Mouse (Mus musculus) common myeloid progenitor, adult 5-6 weeks (primary cell): ENCODE measurements at regions not wholly inside any gene's neighbourhood (a gene's known extent, or its start where the extent isn't known, plus 50 kb on each side); places are given as distances from the start of the nearest gene placed in this dataset.

Experiments
- ATAC-seq: replicated peaks from 2 replicates; pipeline ENCODE4 v1.8.0; 2016; ENCODE audit warnings: low read depth, mild to moderate bottlenecking, moderate TSS enrichment, inconsistent platforms; ENCODE audit not compliant: poor library complexity, severe bottlenecking

DNA sequence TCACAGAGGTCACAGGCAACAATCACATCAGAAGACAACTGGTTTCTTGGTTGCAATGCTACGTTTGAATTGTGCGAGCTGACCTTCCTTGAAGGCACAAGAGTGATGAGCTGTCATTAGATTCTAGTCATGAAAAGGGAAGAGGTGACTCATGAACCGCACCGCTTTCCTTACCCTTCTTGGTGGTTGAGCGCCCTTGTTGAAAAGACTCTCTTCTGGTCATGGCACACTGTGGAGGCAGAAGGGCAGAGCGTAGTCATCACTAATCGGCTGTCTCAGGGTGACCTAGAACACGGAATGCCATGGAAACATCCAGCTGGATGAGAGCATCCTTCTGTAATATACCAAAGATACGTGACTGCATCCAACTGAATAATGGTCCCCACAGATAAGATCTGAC lies 121.8 kb upstream of the Klf14 start:
- no peak for ATAC-seq

DNA sequence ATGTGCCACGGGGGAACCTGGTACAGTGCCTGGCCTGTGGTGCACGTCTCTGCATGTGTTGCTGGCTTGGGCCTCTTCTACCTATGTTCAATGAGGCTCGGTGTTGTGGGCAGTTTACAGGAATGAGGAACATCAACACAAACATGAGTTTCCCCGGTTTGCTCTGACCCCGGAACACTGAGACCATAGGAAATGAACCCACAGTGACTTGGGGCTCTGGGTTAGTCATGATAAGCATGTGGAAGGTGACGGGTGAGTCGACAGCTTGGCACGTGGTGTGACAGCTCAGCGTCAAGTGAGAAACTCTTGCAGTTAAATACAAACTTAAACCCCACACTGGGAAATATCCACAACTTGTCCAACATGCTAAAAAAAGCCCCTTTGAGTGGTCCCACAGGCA lies 122.4 kb upstream of the Klf14 start:
- ATAC-seq, result peak; percentile 57

DNA sequence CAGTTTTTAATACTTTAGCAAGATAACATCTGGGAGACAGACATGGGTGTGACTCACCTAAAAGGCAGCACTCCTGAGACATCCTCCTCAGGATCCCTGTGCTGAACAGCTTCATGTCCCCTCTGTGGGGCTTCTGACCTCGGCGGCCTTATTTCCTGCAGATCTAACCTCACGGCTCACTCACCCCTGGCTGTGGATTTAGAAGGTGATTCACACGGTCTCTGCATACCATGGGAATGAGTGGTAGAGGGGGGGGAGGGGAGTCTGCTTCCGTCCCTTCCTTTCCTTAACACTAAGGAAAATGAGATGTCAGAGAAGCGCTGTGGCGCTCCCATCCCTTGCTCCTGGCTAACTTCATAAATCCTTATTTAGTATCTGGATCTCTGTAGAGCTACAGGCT lies 123.1 kb upstream of the Klf14 start:
- ATAC-seq, result no peak

DNA sequence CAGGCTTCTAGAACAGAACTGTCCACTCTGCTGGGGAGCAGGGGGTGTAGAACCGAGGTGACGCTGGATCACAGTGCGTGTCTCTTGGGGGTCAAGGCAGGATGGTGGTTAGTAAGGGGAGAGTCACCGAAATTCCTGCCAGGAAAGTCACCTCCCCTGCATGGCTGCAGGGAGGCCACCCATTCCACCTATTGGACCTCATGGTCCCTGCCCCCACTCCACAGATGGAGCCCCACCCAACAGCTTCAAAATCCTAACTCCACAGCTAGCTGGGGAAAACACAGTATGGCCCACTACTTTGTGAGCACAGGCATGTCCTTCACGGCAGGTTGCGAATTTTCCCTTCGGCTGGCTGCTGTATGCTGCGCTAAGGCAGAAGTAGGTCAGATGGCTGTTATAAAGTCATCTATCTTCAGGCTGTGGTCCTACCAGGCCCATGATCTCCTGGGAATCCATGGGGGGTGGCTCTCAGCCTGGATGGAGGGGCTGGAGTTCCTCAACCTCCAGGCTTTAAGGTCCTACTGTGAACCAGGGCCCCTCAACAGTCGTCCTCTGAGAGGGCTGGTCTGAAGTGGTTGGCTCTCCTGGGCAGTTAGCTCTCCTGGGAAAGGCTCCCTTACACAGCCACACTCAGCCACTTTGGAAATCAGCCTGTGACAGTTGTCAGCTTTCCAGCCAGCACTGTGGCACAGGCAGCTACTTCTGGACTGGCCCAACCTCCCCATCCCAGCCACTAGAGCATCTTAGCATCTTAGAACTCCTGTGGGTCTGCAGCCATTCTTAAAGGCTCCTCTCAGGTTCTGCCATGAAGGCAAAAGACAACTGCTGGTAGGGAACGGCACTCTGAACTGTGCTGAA lies 124.0 kb upstream of the Klf14 start:
- ATAC-seq, result no peak

DNA sequence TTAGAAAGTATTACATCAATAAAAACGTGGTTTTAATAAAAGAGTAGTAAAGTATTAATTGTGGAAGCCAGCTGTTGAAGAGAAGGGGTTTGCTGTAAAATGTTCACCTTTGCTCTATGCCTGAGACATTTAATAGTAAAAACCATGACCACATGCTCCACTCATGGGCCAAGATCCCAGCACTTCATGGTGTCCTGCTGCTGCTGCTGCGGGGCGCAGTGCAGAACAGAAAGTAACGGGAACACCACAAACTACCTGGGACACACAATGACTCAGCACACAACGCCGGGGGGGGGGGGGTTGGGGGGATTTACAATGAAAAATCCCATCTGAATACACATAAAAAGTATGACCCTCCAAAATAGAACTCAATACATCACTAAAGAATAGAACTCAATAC lies 124.8 kb upstream of the Klf14 start:
- ATAC-seq, result no peak

DNA sequence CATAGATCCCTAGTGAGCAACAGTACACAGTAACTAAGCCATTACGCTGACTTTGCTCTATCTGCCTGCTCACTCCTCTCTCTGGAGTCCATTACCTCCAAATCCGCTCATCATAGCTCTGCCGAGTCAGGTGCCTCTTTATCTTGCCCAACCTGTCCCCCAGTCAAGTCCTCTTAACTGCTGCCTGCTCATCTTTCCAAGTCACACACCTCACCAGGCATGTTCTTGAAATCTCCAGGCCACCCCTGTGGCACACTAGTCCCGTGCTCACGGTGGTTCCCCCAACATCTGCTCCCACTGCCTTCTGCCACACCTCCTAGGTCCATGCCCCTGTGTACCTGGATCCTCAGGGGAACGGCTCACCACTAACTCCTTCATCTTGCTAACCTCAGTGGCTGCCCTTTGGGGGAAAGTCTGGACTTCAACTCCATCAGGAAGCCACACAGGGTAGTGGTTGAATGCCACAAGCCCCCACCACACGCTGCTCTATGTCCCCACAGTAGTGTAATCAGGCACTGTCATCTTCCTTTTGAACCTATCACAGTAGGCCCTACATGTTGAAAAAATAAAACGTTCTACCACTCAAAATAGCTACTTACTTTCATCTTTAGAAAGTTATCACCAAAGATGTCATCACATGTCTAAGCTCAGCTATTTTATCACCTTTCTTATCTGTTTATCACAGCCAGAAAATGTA lies 126.3 kb upstream of the Klf14 start:
- ATAC-seq, result peak; percentile 45

DNA sequence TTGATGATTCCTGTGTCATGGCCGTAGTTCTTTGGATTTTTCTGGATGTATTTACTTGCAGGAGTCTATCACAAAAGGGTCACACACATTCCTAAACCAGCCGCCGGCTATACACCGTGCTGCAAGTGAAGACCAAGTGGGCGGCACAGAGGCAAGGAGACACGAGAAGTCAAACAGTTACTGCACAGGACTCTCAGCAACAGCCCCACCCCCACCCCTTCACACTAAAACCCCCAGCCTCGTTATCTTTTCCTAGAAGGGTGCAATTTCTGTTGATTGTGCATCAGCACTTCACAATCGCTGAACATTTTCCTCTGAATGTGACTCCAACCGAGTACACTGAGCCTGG lies 126.9 kb upstream of the Klf14 start:
- no peak for ATAC-seq

DNA sequence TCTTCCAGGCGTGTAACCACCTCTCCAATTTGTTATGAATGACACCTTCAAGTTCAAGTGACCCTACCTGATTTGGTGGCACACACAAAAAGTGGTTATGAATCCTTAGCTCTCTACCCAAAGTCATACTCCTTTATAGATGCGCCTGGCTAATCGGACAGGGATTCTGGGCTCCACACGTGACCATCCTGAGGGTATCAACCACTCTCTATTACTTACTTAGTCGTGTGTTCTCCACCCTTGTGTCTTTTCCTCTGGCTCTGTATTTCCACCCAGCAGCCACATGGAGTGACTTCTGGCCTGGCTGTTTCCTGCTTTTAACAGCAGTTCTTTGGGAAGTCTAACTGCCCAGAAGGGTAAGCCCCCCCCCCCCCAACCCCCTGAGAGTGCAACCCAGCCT lies 127.4 kb upstream of the Klf14 start:
- no peak for ATAC-seq

DNA sequence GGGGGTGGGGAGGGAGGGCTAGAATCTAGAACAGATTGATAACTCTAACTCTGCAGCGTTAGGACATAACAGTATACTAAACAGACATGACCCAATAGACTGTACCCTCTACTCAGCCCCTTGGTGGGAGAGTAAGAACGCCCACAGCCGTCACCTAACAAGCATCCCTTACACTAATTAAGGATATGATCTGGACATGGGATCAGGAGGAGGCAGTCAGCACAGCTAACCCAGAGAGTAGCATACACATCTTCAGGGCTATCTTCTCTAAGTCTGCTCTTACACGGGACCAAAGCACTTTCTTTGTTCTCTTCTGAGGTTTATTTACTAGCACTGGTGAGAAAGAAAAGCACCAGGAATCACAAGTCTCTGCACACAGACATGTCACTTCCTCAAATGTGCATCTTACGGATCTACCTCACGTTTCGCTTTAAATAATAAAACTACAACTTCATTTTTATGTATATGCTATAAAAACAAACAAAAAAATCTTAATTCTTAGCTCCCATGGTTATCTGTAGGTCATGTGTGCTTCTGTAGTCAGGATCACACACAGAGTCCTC lies 128.0 kb upstream of the Klf14 start:
- ATAC-seq, result no peak

DNA sequence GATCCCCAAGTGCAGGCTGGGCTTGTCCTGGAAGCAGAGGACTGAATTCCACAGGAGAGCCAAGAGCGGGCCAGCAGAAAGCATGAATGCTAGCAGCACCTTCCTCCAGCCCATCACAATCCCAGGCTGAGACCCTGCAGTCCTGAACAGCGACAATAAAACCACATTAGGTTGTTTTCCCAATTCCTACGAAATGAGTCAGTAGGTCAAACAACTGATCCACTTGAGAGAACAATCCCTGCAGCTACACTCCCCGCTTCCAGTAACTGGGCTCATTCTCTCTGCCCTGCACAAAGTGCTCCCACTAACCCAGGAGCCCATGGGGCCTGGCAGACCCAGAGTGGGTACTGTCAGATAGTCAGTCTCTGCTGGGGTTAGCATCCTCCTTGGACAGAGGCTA lies 128.6 kb upstream of the Klf14 start:
- ATAC-seq, result no peak

DNA sequence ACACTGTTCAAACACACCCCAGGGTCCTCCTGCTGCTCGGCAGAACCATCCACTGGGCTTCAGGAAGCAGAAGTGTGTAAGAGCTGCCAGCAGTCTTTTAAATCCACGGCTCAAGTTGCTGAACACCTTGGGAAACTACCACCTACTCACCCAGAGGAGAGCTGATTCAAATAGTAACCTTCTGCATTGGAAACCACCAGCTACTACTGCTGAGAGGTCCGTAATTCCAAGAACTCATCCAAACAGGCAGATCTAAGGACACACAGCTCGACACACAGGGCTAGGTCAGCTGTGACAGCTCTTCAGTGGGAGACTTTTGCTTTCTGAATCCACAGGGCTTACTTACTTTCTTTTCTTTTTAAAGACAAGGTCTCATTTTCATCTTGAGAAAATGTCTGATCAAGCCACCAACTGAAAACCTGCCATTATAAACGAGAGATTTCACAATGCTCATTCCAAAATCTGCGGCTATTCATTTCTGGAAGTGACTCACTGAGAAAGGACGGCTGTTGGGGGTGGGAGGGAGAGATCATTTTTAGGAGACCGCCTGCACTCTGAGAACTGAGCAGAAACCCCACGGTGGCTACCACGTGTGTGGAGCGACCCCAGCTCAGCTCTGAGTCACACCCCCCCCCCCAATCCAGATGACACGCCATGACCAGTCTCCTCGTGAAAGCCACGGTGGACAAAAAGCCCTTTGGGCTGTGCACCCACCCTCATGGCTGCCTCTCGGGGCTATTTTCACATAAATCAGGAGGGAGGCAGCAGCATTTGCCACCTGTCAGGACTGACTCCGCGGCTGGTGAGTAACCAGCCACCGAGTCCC lies 129.5 kb upstream of the Klf14 start:
- peak; percentile 66 for ATAC-seq

DNA sequence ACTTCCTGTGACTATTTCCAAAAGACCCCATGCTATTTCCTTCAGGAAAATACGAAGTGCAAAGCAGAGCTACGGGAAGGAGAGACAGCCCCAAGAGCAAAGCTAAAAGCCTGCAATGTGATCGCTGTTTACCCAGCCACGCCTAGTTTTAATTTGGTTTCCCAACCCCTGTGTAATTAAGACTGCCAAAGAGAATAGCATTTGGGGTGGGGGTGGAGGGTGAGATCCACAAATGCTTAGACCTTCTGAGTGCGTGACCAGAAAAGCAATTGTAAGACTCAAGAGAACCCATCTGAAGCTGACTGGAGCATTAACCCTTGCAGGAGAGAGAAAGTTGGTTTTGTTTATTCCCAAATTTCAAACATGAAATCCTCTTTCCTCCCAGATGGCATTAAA lies 130.1 kb upstream of the Klf14 start:
- no peak for ATAC-seq

DNA sequence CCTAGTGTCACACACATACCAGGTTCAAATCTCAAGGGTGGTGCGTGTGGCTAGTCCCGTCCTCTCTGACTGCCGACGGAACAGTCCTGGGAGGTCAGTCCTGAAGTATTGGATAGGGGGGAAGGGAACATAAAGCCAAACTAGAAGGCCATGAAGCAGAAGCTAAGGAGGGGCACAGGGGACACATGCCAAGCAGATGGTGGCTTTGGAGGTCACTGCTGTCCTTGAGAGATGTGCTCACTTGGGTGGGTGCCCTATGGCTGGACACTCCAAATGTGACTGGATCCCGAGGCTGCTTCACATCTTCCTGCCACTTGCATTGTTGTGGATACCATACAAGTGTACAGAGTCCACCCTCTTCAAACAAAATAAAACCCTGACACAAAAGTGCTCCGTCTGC lies 131.4 kb upstream of the Klf14 start:
- no peak for ATAC-seq

DNA sequence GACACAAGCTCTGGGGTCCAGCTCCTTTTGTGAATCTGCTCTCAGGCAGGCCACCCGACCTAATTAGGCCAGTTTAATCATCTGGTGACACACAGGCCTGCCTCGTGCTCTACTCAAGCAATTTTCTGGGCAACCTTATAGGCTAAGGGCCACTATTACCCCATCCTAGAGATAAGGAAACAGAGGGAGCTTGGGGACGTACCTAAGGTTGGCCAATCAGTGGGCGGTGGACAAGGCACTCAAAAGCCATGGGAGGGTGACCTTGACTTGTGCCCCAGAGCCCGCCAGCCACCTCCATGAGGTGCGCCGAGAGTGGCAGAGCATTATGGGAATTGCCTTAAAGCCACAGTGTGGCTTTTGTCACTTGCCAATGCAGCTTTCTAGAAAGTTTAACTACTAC lies 131.9 kb upstream of the Klf14 start:
- ATAC-seq, result no peak

DNA sequence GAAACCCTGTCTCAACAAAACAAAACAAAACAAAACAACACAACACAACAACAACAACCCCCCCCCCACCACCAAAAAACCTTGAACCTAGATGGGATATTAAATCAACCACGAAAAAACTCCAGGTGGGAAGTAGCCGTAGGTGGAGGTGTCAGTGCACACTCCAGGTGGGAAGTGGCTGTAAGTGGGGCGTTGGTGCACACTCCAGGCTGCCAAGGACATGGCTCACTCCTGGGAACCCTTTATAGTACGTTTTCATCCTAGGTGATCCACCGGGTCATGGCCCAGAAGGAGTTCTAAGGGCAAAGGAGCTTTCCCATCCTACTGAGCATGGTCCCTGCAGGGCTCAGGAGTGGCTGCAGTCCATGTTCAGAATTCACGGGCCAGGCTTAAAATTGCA lies 133.4 kb upstream of the Klf14 start:
- no peak for ATAC-seq

DNA sequence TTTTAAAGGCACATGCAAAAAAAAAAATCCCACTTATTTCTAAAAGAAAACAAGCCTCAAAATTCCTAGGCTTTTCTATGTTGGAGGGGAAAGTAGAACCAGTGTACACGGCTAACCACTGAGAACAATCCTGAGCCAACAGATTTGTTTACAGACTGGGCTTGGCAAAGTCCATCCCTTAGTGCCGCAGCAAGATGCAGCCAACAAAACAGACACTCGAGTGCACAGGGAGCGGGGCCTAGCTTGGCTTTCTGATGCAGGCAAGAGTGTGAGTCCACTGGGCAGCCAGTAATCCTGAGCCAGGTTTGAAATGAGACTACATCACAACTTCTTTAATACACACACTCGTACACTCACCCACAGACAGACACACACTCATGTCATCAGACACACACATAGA lies 133.9 kb upstream of the Klf14 start:
- no peak for ATAC-seq

DNA sequence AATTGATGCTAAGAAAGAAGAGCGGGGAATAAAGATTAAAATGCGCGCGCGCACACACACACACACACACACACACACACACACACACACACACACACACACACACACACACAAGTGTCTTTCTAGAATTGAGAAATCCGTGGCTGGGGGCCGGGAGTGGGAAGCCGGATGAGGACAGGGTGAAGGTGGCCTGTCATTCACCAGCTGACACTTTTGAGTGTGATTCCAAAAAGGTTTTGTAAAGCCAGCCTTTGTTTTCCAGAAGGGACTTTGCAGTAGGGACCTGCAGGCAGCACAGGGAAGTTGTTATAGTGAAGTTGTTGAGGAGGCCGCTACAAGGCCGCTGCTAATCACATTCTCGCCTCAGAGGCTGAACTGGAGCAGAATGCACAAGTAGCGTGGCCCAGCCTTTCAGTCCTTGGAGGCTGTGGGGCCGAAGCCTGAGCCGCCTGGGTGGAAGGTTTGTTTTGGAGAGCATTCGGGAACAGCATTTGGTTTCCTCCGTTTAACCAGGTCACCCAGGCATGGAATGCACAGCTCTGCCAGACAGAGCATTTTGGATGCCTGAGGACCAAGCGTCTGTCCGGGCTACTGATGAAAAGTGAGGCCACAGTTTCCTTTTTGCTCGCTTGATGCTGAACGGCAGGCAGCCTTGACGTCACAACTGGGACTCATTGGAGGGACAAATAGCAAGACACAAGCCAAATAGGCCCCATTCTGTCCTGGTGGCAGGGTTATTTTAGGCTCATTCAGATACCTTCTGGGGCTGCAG lies 137.3 kb upstream of the Klf14 start:
- ATAC-seq, result no peak

DNA sequence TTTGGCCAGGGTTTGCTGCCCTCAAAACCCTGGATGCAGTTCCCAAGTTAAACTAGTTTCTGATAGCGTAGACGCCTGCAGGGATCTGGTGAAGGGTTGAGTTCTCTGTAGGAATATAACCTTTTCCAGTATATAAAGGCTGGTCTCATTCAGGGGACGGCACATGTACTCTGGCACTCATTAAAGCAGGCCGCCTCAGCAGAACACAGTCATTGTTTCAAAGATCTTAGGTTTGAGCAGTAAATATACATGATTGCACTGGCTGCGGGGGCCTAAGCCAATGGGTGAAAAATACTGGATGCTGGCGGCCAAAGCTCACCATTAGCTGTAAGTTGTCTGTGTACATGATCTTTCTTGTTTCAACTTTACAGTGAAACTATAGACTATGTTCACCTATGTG lies 137.9 kb upstream of the Klf14 start:
- no peak for ATAC-seq

DNA sequence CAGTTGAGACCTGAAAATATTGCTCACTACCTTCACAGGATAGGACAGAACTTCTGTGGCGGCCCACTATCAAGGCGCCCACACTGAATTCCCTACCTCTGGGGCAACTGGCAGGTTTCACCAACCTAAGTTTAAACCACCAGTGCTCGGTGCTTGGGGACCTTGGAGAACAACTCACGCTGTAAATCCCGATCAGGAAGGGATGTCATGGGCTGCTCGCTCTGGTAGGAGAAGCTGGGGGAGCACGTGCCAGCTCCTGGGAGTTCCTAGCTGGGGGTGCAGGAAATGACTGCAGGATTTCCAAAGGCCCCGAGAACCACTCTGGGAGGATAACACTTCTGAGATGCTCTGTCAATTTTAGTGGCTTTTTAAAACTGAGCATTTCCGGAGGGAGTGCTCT lies 138.4 kb upstream of the Klf14 start:
- no peak for ATAC-seq

DNA sequence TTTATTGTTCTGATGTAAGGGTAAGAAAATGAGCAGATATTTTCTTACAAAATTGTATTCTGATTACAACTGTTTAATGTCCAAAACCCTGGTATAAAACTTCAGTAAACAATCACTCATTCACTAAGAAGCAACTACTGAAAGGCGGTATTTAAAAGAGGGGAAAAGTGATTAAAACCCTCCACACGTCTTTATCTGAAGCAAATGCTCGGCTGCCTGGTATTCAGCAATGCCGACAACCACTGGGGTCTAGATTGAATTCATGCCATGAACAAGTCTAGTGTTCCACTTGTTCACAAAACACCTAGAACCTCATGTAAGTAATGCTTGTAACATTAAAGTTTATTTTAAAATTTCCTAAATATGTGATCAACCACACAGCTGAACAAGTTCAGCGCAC lies 139.2 kb upstream of the Klf14 start:
- ATAC-seq, result no peak
